20 mouse cellular contexts compared by ENCODE assay signal in the genomic region with DNA sequence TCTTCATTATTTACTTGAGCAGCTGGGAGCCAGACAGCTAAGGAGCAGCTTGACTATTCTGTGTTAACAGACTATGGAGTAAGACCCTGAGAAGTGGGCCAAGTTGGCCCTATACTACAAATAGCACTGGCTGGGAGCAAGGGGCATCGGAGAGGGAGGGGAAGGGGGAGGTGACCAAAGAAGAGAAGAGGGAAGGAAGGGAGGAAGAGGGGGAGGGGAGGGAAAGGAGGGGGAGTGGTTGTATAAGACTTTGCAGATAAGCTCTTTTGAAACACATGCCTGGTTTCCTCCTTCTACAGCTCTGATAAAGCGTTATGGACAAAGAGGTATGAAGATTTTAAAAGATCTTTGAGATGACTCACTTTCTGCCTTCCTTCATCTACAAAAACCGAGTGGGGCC. TPM values are rescaled to one million over a fixed set of nuclear protein-coding genes. Genes with fewer than 3 reads are reported as not detected.
DNase-seq lines count a peak whose midpoint lies in the region; ATAC-seq and TF ChIP-seq lines count a peak whose summit lies in the region.
"Had no signal": no experiment of that assay in that cellular context is flagged by ENCODE, and none has a peak within 500 bp of the region (broad histone marks: within the 10 kb centered on the region; RNA-seq: fewer than 3 reads in every experiment).

No protein-coding gene starts in this region.

- no peaks in the 10 kb centered on the region for H3K9me3 ChIP-seq in lung, postnatal 0 days (ENCODE audit: low read length)
- H3K9me3 ChIP-seq: embryonic facial prominence, embryonic 12.5 days; hindbrain, embryonic 15.5 days; limb, embryonic 12.5 days; lung, embryonic 15.5 days; stomach, embryonic 15.5 days had no signal

- H3K4me1 ChIP-seq in lung, postnatal 0 days (ENCODE audit: insufficient read depth, low read depth, low read length): no peaks in the 10 kb centered on the region
- H3K4me1 ChIP-seq: embryonic facial prominence, embryonic 12.5 days; hindbrain, embryonic 15.5 days; limb, embryonic 12.5 days; lung, embryonic 15.5 days; stomach, embryonic 15.5 days had no signal

- peak; percentile 22 for DNase-seq in lung, postnatal 0 days (ENCODE audit: low spot score)
- DNase-seq in lung, postnatal 14 days: no peak
- DNase-seq in Muller cell, postnatal 12 days (ENCODE audit: inconsistent ontology term): peak; percentile 26
- no peak for DNase-seq in embryo, embryonic 10 days (ENCODE audit: low spot score)
- no peak for DNase-seq in heart, postnatal 14 days
- DNase-seq: adrenal gland, adult 8-10 months; cerebellum, adult 11-12 months; gastrocnemius, postnatal 14 days; kidney, postnatal 10 days; right cerebral cortex, adult 18-20 months; thymus, adult 2 months had no signal

- H3K9ac ChIP-seq in lung, postnatal 0 days (replicated peaks; ENCODE audit: low read depth): no peak overlapping the region
- H3K9ac ChIP-seq: embryonic facial prominence, embryonic 12.5 days; hindbrain, embryonic 15.5 days; limb, embryonic 12.5 days; lung, embryonic 15.5 days; stomach, embryonic 15.5 days had no signal

- TF ChIP-seq CTCF in lung, postnatal 0 days (IDR thresholded peaks at IDR 0.05): no peak

- H3K27ac ChIP-seq in lung, postnatal 0 days (ENCODE audit: low read length): no peak overlapping the region
- H3K27ac ChIP-seq: embryonic facial prominence, embryonic 12.5 days; hindbrain, embryonic 15.5 days; limb, embryonic 12.5 days; lung, embryonic 15.5 days; stomach, embryonic 15.5 days had no signal

- ATAC-seq in lung, postnatal 0 days: peak; percentile 33
- peak; percentile 34 to 61; a peak in 2 of 4 replicates for ATAC-seq in hematopoietic stem cell, adult 5-6 weeks (replicated peaks in 1 of 2; ENCODE audit: insufficient read depth in 1 of 2, low FRiP score in 2 of 2, low TSS enrichment in 1 of 2, low read depth in 1 of 2, poor library complexity in 2 of 2, severe bottlenecking in 2 of 2)
- peak; percentile 67 for ATAC-seq in megakaryocyte progenitor cell, adult 5-6 weeks (replicated peaks; ENCODE audit: poor library complexity)
- ATAC-seq: intestine, postnatal 0 days had no signal

- no peaks in the 10 kb centered on the region for H3K36me3 ChIP-seq in lung, postnatal 0 days (ENCODE audit: insufficient read depth, low read length)
- H3K36me3 ChIP-seq: embryonic facial prominence, embryonic 12.5 days; hindbrain, embryonic 15.5 days; limb, embryonic 12.5 days; lung, embryonic 15.5 days; stomach, embryonic 15.5 days had no signal

- no peak overlapping the region for H3K4me3 ChIP-seq in lung, postnatal 0 days (ENCODE audit: low read depth, low read length)
- H3K4me3 ChIP-seq: embryonic facial prominence, embryonic 12.5 days; hindbrain, embryonic 15.5 days; limb, embryonic 12.5 days; lung, embryonic 15.5 days; stomach, embryonic 15.5 days had no signal

- no peak for TF ChIP-seq EP300 in lung, postnatal 0 days (IDR thresholded peaks at IDR 0.05)

- 7% methylated on average over 3 of the region's 3 CpGs for WGBS in lung, postnatal 0 days

- no peaks in the 10 kb centered on the region for H3K27me3 ChIP-seq in lung, postnatal 0 days (replicated peaks; ENCODE audit: insufficient read depth, low read length)
- H3K27me3 ChIP-seq: embryonic facial prominence, embryonic 12.5 days; hindbrain, embryonic 15.5 days; limb, embryonic 12.5 days; lung, embryonic 15.5 days; stomach, embryonic 15.5 days had no signal

- H3K4me2 ChIP-seq in lung, postnatal 0 days (replicated peaks; ENCODE audit: low read depth, low read length): no peak overlapping the region
- H3K4me2 ChIP-seq: embryonic facial prominence, embryonic 12.5 days; hindbrain, embryonic 15.5 days; limb, embryonic 12.5 days; lung, embryonic 15.5 days; midbrain, embryonic 11.5 days; stomach, embryonic 15.5 days had no signal

- intact Hi-C loops in heart, postnatal 14 days (cut with DNase I): loop anchor here (2.0 to 5.0 kb wide), 2 partner anchors 39 to 82 kb away; no protein-coding TSS in a partner anchor

RNA-seq across cellular contexts. Expression of a gene that starts 36.0 kb away (rescaled TPM):
- 6.2 and 8.0 TPM in 2 replicates for polyA plus RNA-seq in lung, postnatal 0 days (2015; fragmentation: Nextera tagmentation; extraction: Ambion mirVana)
- total RNA-seq in hematopoietic stem cell, adult 5-6 weeks (2017): 27.4 and 92.7 TPM in 2 replicates
- 36.1 and 37.0 TPM in 2 replicates for total RNA-seq in megakaryocyte progenitor cell, adult 5-6 weeks (2015)
- total RNA-seq in megakaryocyte progenitor cell, adult 5-6 weeks (2017): 41.6 and 48.4 TPM in 2 replicates
- 10 to 100 TPM; 64.3 to 67.6 TPM for total RNA-seq in heart, postnatal 14 days (2021)

Comparison
In these comparisons a context has a peak if more than half of its experiments do, and no peak if none do; other contexts are left out.
1. DNase-seq: peak in lung, postnatal 0 days (single experiment) and Muller cell, postnatal 12 days (single experiment); none in lung, postnatal 14 days (single experiment), embryo, embryonic 10 days (single experiment) and heart, postnatal 14 days (0 of 2).
2. Peak in every context shown above with its lines, with median percentiles within 50 percentile points of each other: ATAC-seq.